Mouse (Mus musculus) limb, embryonic 15.5 days (tissue): ENCODE data around the gene Pkp4. TPM values are rescaled to one million over a fixed set of nuclear protein-coding genes. Genes with fewer than 3 reads are reported as not detected.

Experiments
- ATAC-seq: fragments of 200-750 bp; cut with Nextera tagmentation; 2 replicates; pipeline ENCODE4 v1.8.0; 2017; ENCODE audit warnings: low read depth, moderate TSS enrichment; ENCODE audit not compliant: insufficient number of reproducible peaks, low FRiP score, low TSS enrichment
- H3K27ac ChIP-seq: fragments of 300-500 bp; sonication (generic); 2 replicates; pipeline ENCODE4 v1.5.1; 2015; ENCODE audit warnings: moderate library complexity, mild to moderate bottlenecking, inconsistent platforms
- H3K27me3 ChIP-seq: fragments of 300-500 bp; sonication (generic); 2 replicates; pipeline ENCODE4 v1.6.1; 2015; ENCODE audit warnings: inconsistent platforms
- H3K36me3 ChIP-seq: fragments of 300-500 bp; sonication (generic); 2 replicates; pipeline ENCODE4 v1.6.1; 2015; ENCODE audit warnings: inconsistent platforms
- H3K4me1 ChIP-seq: fragments of 300-500 bp; sonication (generic); 2 replicates; pipeline ENCODE4 v1.6.1; 2015; ENCODE audit warnings: inconsistent platforms
- H3K4me2 ChIP-seq: fragments of 300-500 bp; sonication (generic); 2 replicates; pipeline ENCODE4 v1.6.1; 2015; ENCODE audit warnings: mild to moderate bottlenecking, inconsistent platforms
- H3K4me3 ChIP-seq: fragments of 300-500 bp; sonication (generic); 2 replicates; pipeline ENCODE4 v1.5.1; 2015; ENCODE audit warnings: mild to moderate bottlenecking, inconsistent platforms
- H3K9ac ChIP-seq: fragments of 300-500 bp; sonication (generic); 2 replicates; pipeline ENCODE4 v1.6.1; 2015; ENCODE audit warnings: inconsistent platforms
- H3K9me3 ChIP-seq: fragments of 300-500 bp; sonication (generic); 2 replicates; pipeline ENCODE4 v1.6.1; 2016; ENCODE audit warnings: inconsistent platforms
- WGBS: fragments of 180-500 bp; shearing (Covaris S2); methylation state at CpG from one replicate; pipeline ENCODE4 v1.1.7; 2015; 5-methylcytosine and 5-hydroxymethylcytosine counted together
- polyA plus RNA-seq: library from polyadenylated mRNA; unstranded; fragments of >200 nt; fragmentation: Nextera tagmentation; extraction: Ambion mirVana; gene quantifications from 2 replicates; pipeline ENCODE4 v1.2.1, GENCODE M21; 2015

Pkp4 gene
- polyA plus RNA-seq, result 18.8 and 23.4 TPM in 2 replicates

DNA sequence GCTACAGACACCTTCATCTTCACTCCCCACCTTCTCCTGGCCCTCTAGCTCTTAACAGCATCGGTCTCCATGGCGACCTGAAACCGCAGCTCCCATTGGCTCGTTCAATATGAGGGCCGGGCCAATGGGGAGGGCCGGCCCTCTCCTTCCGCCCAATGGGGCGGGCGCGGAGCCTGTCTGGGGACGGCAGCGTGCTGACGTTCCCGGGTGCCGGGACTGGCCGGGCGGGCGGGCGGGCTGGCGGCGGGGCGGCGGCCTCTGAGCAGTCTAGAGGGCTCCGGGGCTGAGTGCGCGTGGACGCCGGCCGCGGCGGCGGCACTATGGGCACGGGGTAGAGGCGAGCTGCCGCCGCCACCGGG, at the start of gene Pkp4, which contains the start of gene Ccdc148:
Gene Pkp4 (plus strand): TSS at position 246 of the 359 bp plus-strand sequence.
Gene Ccdc148 (minus strand): TSS at position 79 of the 359 bp plus-strand sequence.
- H3K36me3 ChIP-seq, result no peaks in the 10 kb centered on the region
- H3K27ac ChIP-seq, result peak within 1 kb of the TSS; percentile 86
- ATAC-seq, result peak; percentile 96
- H3K4me1 ChIP-seq, result peaks cover 18% of the 10 kb centered on the region
- H3K4me2 ChIP-seq, result peak within 1 kb of the TSS; percentile 80
- WGBS, result under 1% methylated on average over 37 of the region's 37 CpGs
- H3K27me3 ChIP-seq, result no peaks in the 10 kb centered on the region
- peak within 1 kb of the TSS; percentile 92 for H3K4me3 ChIP-seq
- peak within 1 kb of the TSS; percentile 88 for H3K9ac ChIP-seq
- H3K9me3 ChIP-seq, result no peaks in the 10 kb centered on the region

DNA sequence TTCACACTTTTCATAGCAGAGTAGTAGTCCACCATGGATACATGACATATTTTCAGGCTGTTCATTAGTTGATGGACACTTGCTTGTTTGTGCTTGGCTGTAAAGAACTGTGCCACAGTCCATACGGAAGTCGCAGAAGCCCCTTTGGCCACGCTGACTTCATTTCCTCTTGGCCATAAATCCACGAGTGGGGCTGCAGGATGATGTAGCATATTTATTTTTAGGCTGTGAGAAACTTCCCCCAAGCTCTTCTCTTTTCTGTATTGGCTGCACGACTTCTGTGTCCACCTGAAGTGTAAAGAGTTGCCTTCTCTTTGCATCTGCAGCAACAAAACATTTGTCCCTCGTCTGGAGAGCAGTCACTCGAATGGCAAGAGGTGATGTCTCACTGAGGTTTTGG, 31.6 kb upstream of the Pkp4 start:
- H3K36me3 ChIP-seq, result no peaks in the 10 kb centered on the region
- no peak overlapping the region for H3K4me3 ChIP-seq
- H3K27ac ChIP-seq, result no peak overlapping the region
- H3K9ac ChIP-seq, result no peak overlapping the region
- no peaks in the 10 kb centered on the region for H3K4me1 ChIP-seq
- H3K9me3 ChIP-seq, result no peaks in the 10 kb centered on the region
- no peaks in the 10 kb centered on the region for H3K27me3 ChIP-seq
- WGBS, result 72% methylated on average over 7 of the region's 7 CpGs
- no peak for ATAC-seq
- H3K4me2 ChIP-seq, result no peak overlapping the region

DNA sequence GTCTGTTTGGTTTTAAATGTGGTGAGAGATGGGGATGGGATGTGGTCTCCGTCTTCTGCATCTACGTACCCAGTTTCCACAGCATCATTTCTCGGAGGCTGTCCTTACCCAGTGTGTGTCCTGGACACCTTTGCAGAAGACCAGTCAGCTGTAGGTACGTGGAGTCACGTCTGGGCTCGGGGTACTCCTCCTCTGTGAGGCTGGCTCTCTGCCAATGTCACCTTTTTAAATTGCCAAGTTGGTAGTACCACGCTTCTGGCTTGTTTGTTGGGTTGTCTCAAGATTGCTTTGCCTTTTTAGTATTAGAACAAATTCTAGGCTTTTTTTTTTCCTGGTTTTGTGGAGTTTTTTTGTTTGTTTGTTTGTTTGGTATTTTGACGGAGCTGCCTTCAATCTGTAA, 30.8 kb upstream of the Pkp4 start:
- H3K4me1 ChIP-seq, result no peaks in the 10 kb centered on the region
- WGBS, result 67% methylated on average over 8 of the region's 8 CpGs

DNA sequence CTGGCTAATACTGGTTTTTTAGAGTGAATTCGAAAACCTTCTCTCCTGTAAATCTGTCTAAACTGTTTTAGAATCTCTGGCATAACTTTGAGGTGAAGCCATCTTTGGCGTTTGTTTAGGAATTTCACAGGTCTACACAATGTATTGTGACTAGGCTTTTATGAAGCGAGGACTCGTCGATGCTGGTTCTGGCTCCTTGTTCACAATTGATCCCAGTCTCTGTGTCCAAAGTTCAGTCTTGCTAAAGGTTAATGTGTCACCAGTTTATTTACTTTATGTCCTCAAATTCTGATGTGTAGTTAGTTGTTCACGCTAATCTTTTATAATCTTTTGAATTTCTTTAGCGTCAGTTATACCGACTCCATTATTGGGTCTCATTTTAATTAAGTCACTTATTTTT, 29.6 kb upstream of the Pkp4 start:
- H3K9ac ChIP-seq, result no peak overlapping the region
- WGBS, result 86% methylated on average over 8 of the region's 8 CpGs
- no peak overlapping the region for H3K27ac ChIP-seq
- H3K4me2 ChIP-seq, result no peak overlapping the region
- H3K4me3 ChIP-seq, result no peak overlapping the region
- H3K9me3 ChIP-seq, result no peaks in the 10 kb centered on the region
- H3K27me3 ChIP-seq, result no peaks in the 10 kb centered on the region
- no peaks in the 10 kb centered on the region for H3K36me3 ChIP-seq
- ATAC-seq, result no peak
- no peaks in the 10 kb centered on the region for H3K4me1 ChIP-seq

More for the DNA sequence above, 30.8 kb upstream of the Pkp4 start:
- H3K9me3 ChIP-seq, result no peaks in the 10 kb centered on the region
- H3K4me3 ChIP-seq, result no peak overlapping the region
- no peak overlapping the region for H3K4me2 ChIP-seq
- no peak overlapping the region for H3K9ac ChIP-seq
- no peak overlapping the region for H3K27ac ChIP-seq
- no peaks in the 10 kb centered on the region for H3K27me3 ChIP-seq
- no peaks in the 10 kb centered on the region for H3K36me3 ChIP-seq
- no peak for ATAC-seq

DNA sequence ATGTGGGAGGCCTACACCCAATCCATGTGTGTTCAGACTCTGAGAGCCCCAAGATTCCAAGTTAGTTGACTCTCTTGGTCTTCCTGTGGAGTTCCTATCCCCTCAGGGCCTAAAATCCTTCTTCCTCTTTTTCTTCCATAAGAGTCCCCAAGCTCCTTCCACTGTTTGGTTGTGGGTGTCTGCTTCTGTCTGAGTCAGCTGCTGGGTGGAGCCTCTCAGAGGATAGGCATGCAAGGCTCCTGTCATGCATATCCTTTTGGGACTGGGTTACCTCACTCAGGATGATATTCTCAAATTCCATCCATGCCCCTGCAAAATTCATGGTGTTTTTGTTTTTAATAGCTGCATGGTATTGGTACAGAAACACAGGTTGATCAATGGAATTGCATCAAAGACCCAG, 5.2 kb upstream of the Pkp4 start:
- H3K9ac ChIP-seq, result no peak overlapping the region
- no peak overlapping the region for H3K4me3 ChIP-seq
- no peaks in the 10 kb centered on the region for H3K36me3 ChIP-seq
- H3K4me2 ChIP-seq, result no peak overlapping the region
- H3K9me3 ChIP-seq, result no peaks in the 10 kb centered on the region
- H3K27me3 ChIP-seq, result no peaks in the 10 kb centered on the region
- H3K4me1 ChIP-seq, result peaks cover 7% of the 10 kb centered on the region
- H3K27ac ChIP-seq, result no peak overlapping the region
- no peak for ATAC-seq

DNA sequence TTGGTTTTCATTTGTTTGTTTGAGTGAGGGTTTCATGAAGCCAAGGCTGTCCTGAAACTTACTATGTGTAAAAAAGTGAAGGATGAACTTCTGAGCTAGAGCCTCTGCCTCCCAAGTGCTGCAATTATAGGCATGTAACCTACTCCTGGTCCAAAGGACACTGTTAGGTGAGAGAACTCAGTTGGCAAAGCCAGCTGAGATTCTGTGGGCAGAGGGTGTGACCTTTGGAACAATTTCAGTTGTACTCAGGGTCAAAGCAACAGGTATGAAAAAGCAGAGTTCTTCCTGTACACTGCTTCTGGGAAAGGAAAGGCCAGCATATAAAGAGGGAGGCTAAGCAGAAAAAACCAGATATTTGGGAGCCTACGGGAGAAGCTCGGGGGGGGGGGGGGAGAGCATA, 2.5 kb upstream of the Pkp4 start:
- no peak for ATAC-seq
- Histone ChIP-seq H3K9ac (no peak overlapping the region), H3K27me3 (no peaks in the 10 kb centered on the region), H3K27ac (no peak overlapping the region), H3K9me3 (no peaks in the 10 kb centered on the region), H3K4me1 (peaks cover 14% of the 10 kb centered on the region), H3K4me3 (no peak overlapping the region), H3K4me2 (no peak overlapping the region), H3K36me3 (no peaks in the 10 kb centered on the region)
- WGBS, result 40% methylated on average over 2 of the region's 2 CpGs

DNA sequence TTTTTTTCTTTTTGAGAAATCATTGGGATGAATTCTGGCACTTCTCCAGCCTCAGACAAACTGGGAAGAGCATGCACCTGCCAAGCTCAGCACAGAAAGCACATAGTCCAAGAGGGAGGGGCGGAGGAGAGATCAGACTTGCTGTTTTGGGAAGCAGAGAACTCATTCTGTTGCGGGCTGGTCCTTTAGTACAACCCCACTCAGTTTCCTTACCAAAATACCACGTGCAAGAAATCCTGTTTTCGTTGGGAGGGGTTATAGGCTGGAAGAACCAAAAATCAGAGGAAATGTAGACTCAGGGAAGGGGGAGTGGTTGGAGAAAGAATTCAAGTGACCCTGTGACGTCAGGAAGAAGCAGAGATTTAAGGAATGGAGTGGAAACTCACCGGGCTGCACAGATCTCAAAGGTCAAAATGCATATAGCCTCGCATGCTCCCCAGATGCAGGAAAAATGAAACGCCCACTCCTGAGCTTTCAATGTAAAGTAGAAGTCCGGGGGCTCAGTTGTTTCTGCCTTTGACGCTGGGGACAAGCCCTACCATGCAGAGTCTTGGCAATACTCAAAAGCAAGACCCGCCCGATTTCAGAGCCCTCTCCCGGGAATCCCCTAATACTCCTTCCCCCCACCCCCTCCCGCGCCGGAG, 567 bp upstream of the Pkp4 start:
- Histone ChIP-seq H3K4me2 (peak overlapping the region; percentile 80), H3K36me3 (no peaks in the 10 kb centered on the region), H3K9ac (no peak overlapping the region), H3K27me3 (no peaks in the 10 kb centered on the region), H3K9me3 (no peaks in the 10 kb centered on the region), H3K27ac (no peak overlapping the region; the same call in 1 of the 2 replicates), H3K4me3 (peak overlapping the region; percentile 92), H3K4me1 (peaks cover 18% of the 10 kb centered on the region)
- WGBS, result under 1% methylated on average over 16 of the region's 16 CpGs
- ATAC-seq, result peak; percentile 53; the same call in 1 of the 2 replicates

DNA sequence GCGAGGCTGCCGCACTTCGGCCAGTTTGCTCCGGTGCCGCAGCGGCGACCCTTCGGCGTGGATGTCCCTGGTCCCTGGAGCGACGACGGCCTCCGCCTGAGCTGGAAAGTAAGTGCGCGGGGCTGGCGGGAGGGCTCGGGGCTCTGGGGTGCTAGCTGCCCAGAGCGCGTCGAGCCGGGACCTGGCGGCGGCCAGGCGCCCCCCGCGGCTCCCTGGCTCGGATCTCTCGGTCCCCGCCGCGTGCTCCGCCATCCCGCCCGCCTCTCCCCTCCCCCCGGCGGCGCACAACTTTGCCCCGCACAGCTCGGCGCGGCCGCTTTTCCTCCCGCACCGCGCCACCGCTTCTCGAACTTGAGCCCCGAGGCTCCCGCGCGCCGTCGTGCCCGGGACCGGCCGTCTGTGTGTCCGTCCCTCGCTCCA, 381 bp downstream of the Pkp4 start:
- Histone ChIP-seq H3K27ac (peak overlapping the region; percentile 86), H3K36me3 (no peaks in the 10 kb centered on the region), H3K27me3 (no peaks in the 10 kb centered on the region), H3K4me3 (peak overlapping the region; percentile 92), H3K9me3 (no peaks in the 10 kb centered on the region), H3K4me2 (peak overlapping the region; percentile 80), H3K9ac (peak overlapping the region; percentile 88), H3K4me1 (peaks cover 18% of the 10 kb centered on the region)
- ATAC-seq, result peak; percentile 45; the same call in 1 of the 2 replicates
- under 1% methylated on average over 30 of the region's 58 CpGs for WGBS

DNA sequence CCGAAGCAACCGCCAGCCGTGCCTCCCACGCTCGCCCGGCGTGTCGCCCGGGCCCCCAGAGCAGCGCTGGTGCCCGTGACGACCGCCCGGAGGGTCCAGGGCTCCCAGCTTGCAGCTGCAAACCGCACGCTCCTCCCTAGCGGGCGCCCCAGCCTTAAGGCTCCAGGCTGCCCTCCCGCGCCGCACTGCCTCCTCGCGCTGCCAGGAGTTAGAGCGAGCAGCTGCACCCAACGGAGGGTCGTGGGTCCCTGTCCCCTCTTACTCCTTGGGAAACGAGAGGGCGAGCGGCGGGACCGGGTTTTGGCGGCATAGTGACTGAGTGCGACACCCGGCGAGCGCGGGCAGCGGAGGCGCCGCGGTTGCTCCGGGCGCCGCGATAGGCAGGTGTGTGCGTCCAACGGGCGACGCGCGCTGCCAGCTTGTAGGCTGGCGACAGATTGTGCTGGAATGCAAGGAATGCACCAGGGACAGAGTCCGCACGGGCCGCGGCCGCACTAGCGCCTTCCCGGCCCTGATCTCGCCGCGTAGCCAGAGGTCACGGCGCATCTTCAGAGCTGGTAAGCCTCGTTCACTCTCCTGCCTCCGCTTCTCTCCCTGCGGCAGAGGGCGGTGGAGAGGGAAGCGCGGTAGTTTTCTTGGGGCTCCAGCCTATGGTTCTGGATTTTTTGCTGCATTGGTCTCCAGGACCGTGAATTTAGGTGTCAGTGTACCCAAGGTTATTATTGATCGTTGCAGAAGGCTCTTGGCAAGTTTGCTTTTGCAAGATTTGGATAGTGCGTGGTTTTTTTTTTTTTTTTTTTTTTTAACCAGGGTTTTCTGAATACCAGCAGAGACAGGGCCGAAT, 1.0 kb downstream of the Pkp4 start:
- Histone ChIP-seq H3K36me3 (no peaks in the 10 kb centered on the region), H3K9ac (peak overlapping the region; percentile 88), H3K27ac (peak overlapping the region; percentile 86), H3K27me3 (no peaks in the 10 kb centered on the region), H3K4me3 (peak overlapping the region; percentile 92), H3K4me1 (peaks cover 18% of the 10 kb centered on the region), H3K4me2 (peak overlapping the region; percentile 80), H3K9me3 (no peaks in the 10 kb centered on the region)
- ATAC-seq, result peak; percentile 66; the same call in 1 of the 2 replicates
- under 1% methylated on average over 73 of the region's 74 CpGs for WGBS

DNA sequence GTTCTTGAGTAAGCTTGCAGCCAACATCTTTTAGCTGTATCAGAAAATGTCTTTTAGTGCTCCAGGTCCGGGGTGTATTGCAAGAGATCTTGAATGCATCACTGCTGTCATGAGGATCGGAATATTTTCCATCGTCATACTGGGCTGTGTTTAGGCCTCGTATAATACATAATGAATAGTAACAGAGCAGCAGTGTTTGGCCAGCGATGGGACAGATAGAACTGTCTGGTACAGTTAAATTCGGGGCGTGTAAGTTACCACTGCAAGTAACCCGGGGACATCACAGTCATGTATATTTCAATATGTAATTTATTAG, 1.6 kb downstream of the Pkp4 start:
- H3K4me1 ChIP-seq, result peaks cover 18% of the 10 kb centered on the region
- no peak overlapping the region; the same call in 1 of the 2 replicates for H3K9ac ChIP-seq
- H3K27ac ChIP-seq, result no peak overlapping the region
- no peaks in the 10 kb centered on the region for H3K27me3 ChIP-seq
- WGBS, result 37% methylated on average over 8 of the region's 8 CpGs
- no peaks in the 10 kb centered on the region for H3K9me3 ChIP-seq
- H3K4me3 ChIP-seq, result peak overlapping the region; percentile 92
- no peaks in the 10 kb centered on the region for H3K36me3 ChIP-seq
- H3K4me2 ChIP-seq, result peak overlapping the region; percentile 80
- no peak for ATAC-seq

DNA sequence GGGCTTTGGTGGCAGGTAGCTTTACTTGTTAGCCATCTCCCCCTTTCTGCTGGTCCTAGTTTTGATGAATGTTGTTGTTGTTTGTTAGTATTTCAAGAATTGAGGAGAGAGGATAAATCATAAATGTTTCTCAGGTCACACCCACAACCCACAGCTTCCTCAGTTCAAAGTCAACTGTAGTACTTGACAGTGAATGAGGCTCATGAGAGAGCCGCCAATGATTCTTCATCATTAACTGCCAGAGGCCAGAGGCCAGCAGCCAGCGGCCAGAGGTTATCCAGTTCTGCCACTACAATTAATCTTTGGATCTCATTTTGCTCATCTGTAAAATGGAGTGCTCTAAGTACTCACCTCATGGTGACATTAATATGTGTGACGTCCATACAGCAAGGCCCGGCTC, 6.3 kb downstream of the Pkp4 start:
- no peak overlapping the region for H3K4me3 ChIP-seq
- peaks cover 11% of the 10 kb centered on the region for H3K4me1 ChIP-seq
- 83% methylated on average over 4 of the region's 4 CpGs for WGBS
- ATAC-seq, result no peak
- no peak overlapping the region for H3K9ac ChIP-seq
- H3K36me3 ChIP-seq, result no peaks in the 10 kb centered on the region
- H3K4me2 ChIP-seq, result no peak overlapping the region
- no peak overlapping the region for H3K27ac ChIP-seq
- no peaks in the 10 kb centered on the region for H3K27me3 ChIP-seq
- no peaks in the 10 kb centered on the region for H3K9me3 ChIP-seq

DNA sequence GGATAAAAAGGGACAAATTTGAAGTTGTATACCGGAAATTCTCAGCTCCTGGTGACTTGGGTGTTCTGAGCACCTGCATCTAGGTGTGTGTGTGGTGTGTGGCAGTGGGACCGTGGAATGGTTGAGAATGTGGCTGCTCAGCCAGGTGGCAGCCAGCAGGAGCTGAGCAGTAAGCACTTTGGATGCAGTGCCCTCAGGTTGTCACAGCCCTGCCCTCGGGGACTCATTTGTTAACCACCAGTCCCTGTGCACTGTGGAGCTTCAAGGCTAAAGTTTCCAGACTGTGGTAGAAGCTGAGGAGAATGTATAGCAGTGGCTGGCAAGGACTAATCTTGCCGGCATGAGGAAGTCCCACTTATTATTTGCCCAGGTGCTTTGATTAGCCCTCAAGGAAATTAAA, 7.2 kb downstream of the Pkp4 start:
- H3K27ac ChIP-seq, result no peak overlapping the region

More for the DNA sequence above, 7.2 kb downstream of the Pkp4 start:
- Histone ChIP-seq H3K9me3 (no peaks in the 10 kb centered on the region), H3K4me2 (no peak overlapping the region), H3K9ac (no peak overlapping the region), H3K36me3 (no peaks in the 10 kb centered on the region), H3K4me1 (peaks cover 6% of the 10 kb centered on the region; the same call in 1 of the 2 replicates), H3K4me3 (no peak overlapping the region), H3K27me3 (no peaks in the 10 kb centered on the region)
- 61% methylated on average over 4 of the region's 4 CpGs for WGBS
- ATAC-seq, result no peak
